10 mouse cellular contexts compared by ENCODE assay signal in the genomic region with DNA sequence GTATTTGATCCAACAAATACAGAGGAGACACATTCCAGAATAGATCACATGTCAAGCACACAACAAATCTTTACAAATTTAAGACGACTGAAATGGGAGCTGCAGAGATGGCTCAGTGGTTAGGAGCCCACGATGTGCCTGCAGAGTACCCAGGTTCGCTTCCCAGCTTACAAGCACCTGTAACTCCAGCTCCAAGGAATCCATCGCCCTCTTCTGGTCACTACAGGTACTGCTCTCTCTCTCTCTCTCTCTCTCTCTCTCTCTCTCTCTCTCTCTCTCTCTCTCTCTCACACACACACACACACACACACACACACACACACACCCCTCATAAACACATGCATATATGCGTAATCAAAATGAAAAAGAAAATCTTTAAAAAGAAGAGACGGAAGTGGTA.
DNase-seq lines count a peak whose midpoint lies in the region; ATAC-seq and TF ChIP-seq lines count a peak whose summit lies in the region.
"Had no signal": no experiment of that assay in that cellular context is flagged by ENCODE, and none has a peak within 500 bp of the region (broad histone marks: within the 10 kb centered on the region; RNA-seq: fewer than 3 reads in every experiment).

No protein-coding gene starts in this region.

- H3K4me1 ChIP-seq in forebrain, embryonic 11.5 days (replicated peaks; ENCODE audit: control insufficient read depth, insufficient read depth, low read length): no peaks in the 10 kb centered on the region
- 0 out of 2 replicates have a peak, but pooled peaks cover 7% of the 10 kb centered on the region for H3K4me1 ChIP-seq in forebrain, embryonic 15.5 days
- no peaks in the 10 kb centered on the region for H3K4me1 ChIP-seq in lung, embryonic 14.5 days (ENCODE audit: insufficient read depth)
- H3K4me1 ChIP-seq in bone marrow, adult 2 months (ENCODE audit: control insufficient read depth, insufficient read depth, low read length): no peaks in the 10 kb centered on the region
- H3K4me1 ChIP-seq: midbrain, embryonic 12.5 days had no signal

- 64% methylated on average over 6 of the region's 6 CpGs for WGBS in forebrain, embryonic 11.5 days
- WGBS in forebrain, embryonic 15.5 days: 63% methylated on average over 6 of the region's 6 CpGs
- 57% methylated on average over 6 of the region's 6 CpGs for WGBS in lung, embryonic 14.5 days
- 57% methylated on average over 6 of the region's 6 CpGs for whole genome bisulfite sequencing in bone marrow, adult 2 months

- no peak overlapping the region for H3K27ac ChIP-seq in forebrain, embryonic 11.5 days (ENCODE audit: low read depth, low read length)
- no peak overlapping the region for H3K27ac ChIP-seq in forebrain, embryonic 15.5 days (replicated peaks)
- no peak overlapping the region for H3K27ac ChIP-seq in lung, embryonic 14.5 days (ENCODE audit: low read depth)
- no peak overlapping the region for H3K27ac ChIP-seq in bone marrow, adult 2 months (ENCODE audit: control insufficient read depth, insufficient read depth, low read depth, low read length, poor library complexity)
- H3K27ac ChIP-seq: midbrain, embryonic 12.5 days had no signal

- TF ChIP-seq POLR2A in bone marrow, adult 2 months (IDR thresholded peaks at IDR 0.05; ENCODE audit: borderline replicate concordance, control insufficient read depth, low read depth, low read length): no peak

- no peaks in the 10 kb centered on the region for H3K27me3 ChIP-seq in forebrain, embryonic 11.5 days (ENCODE audit: control insufficient read depth, insufficient read depth, low read length)
- no peaks in the 10 kb centered on the region for H3K27me3 ChIP-seq in forebrain, embryonic 15.5 days
- H3K27me3 ChIP-seq in lung, embryonic 14.5 days (ENCODE audit: insufficient read depth, low read length): no peaks in the 10 kb centered on the region
- H3K27me3 ChIP-seq: midbrain, embryonic 12.5 days had no signal

- peak; percentile 50 for TF ChIP-seq CTCF in lung, embryonic 14.5 days (IDR thresholded peaks at IDR 0.05; ENCODE audit: low read depth)
- peak; percentile 26; the same call in 1 of the 2 replicates for TF ChIP-seq CTCF in bone marrow, adult 2 months (IDR thresholded peaks at IDR 0.05; ENCODE audit: control insufficient read depth, insufficient read depth, low read length)

- no peak overlapping the region for H3K4me3 ChIP-seq in forebrain, embryonic 11.5 days (ENCODE audit: low read depth, low read length)
- H3K4me3 ChIP-seq in forebrain, embryonic 15.5 days: no peak overlapping the region
- H3K4me3 ChIP-seq in lung, embryonic 14.5 days (ENCODE audit: low read depth, low read length): no peak overlapping the region
- no peak overlapping the region for H3K4me3 ChIP-seq in bone marrow, adult 2 months (replicated peaks; ENCODE audit: control insufficient read depth, low read depth, low read length)
- H3K4me3 ChIP-seq: midbrain, embryonic 12.5 days had no signal

- no peaks in the 10 kb centered on the region for H3K36me3 ChIP-seq in forebrain, embryonic 11.5 days (ENCODE audit: control insufficient read depth, insufficient read depth, low read length)
- H3K36me3 ChIP-seq in forebrain, embryonic 15.5 days: no peaks in the 10 kb centered on the region
- H3K36me3 ChIP-seq in lung, embryonic 14.5 days (ENCODE audit: insufficient read depth): no peaks in the 10 kb centered on the region
- H3K36me3 ChIP-seq: midbrain, embryonic 12.5 days had no signal

- peak; percentile 54 for DNase-seq in forebrain, embryonic 11.5 days (ENCODE audit: low spot score)
- DNase-seq in lung, embryonic 14.5 days: no peak
- no peak for DNase-seq in lung, adult 18-20 months
- peak; percentile 37 for DNase-seq in thymus, postnatal 14 days
- DNase-seq in left cerebral cortex, postnatal 14 days (ENCODE audit: low spot score in 2 of 2): no peak
- no peak for DNase-seq in gastrocnemius, adult 18-20 months (ENCODE audit: low spot score)
- DNase-seq: heart, postnatal 4 days had no signal

- H3K9me3 ChIP-seq in forebrain, embryonic 11.5 days (ENCODE audit: control insufficient read depth, low read length): no peaks in the 10 kb centered on the region
- no peaks in the 10 kb centered on the region for H3K9me3 ChIP-seq in forebrain, embryonic 15.5 days
- no peaks in the 10 kb centered on the region for H3K9me3 ChIP-seq in lung, embryonic 14.5 days (ENCODE audit: low read depth, low read length)
- H3K9me3 ChIP-seq: midbrain, embryonic 12.5 days had no signal

- no peak overlapping the region for H3K4me2 ChIP-seq in forebrain, embryonic 11.5 days (ENCODE audit: low read depth, low read length, severe bottlenecking)
- H3K4me2 ChIP-seq in forebrain, embryonic 15.5 days (replicated peaks): no peak overlapping the region
- H3K4me2 ChIP-seq in lung, embryonic 14.5 days: no peak overlapping the region
- H3K4me2 ChIP-seq: midbrain, embryonic 12.5 days had no signal

- no peak for ATAC-seq in forebrain, embryonic 11.5 days (replicated peaks; ENCODE audit: low FRiP score)
- ATAC-seq in forebrain, embryonic 15.5 days (replicated peaks): no peak
- ATAC-seq in lung, embryonic 14.5 days (ENCODE audit: insufficient read depth): no peak

- intact Hi-C loops in left cerebral cortex, postnatal 14 days (cut with DNase I): no loop called here

- no peak overlapping the region for H3K9ac ChIP-seq in forebrain, embryonic 11.5 days (ENCODE audit: low read length)
- no peak overlapping the region for H3K9ac ChIP-seq in forebrain, embryonic 15.5 days (replicated peaks)
- H3K9ac ChIP-seq in lung, embryonic 14.5 days: no peak overlapping the region
- H3K9ac ChIP-seq: midbrain, embryonic 12.5 days had no signal

Comparison
In these comparisons a context has a peak if more than half of its experiments do, and no peak if none do; other contexts are left out.
1. DNase-seq: peak in forebrain, embryonic 11.5 days (single experiment) and thymus, postnatal 14 days (single experiment); none in lung, embryonic 14.5 days (single experiment), lung, adult 18-20 months (0 of 2), left cerebral cortex, postnatal 14 days (0 of 2) and gastrocnemius, adult 18-20 months (single experiment).